Mouse (Mus musculus) myocyte (in vitro differentiated cells): ENCODE results near the gene Tbc1d8b.

Experiments
- E2F4 ChIP-seq: IDR thresholded peaks from one replicate; pipeline ENCODE4 v1.6.1; 2011; ENCODE audit warnings: mild to moderate bottlenecking, control low read depth, moderate library complexity; ENCODE audit not compliant: insufficient read depth
- MAX ChIP-seq: IDR thresholded peaks from one replicate; pipeline ENCODE4 v1.6.1; 2011; ENCODE audit warnings: low read depth, mild to moderate bottlenecking, control low read depth
- POLR2A ChIP-seq: IDR thresholded peaks from one replicate; pipeline ENCODE4 v1.6.1; 2011; ENCODE audit warnings: low read depth, mild to moderate bottlenecking, control low read depth, moderate library complexity; ENCODE audit not compliant: insufficient read length
- POLR2AphosphoS2 ChIP-seq: IDR thresholded peaks from one replicate; pipeline ENCODE4 v1.6.1; 2011; ENCODE audit warnings: low read depth, control low read depth; ENCODE audit not compliant: insufficient read length
- TCF12 ChIP-seq: IDR thresholded peaks from one replicate; pipeline ENCODE4 v1.6.1; 2011; ENCODE audit warnings: mild to moderate bottlenecking, control low read depth; ENCODE audit not compliant: poor library complexity, insufficient read depth, severe bottlenecking
- USF1 ChIP-seq: IDR thresholded peaks from one replicate; pipeline ENCODE4 v1.6.1; 2011; ENCODE audit warnings: low read depth, mild to moderate bottlenecking, control low read depth, moderate library complexity

DNA sequence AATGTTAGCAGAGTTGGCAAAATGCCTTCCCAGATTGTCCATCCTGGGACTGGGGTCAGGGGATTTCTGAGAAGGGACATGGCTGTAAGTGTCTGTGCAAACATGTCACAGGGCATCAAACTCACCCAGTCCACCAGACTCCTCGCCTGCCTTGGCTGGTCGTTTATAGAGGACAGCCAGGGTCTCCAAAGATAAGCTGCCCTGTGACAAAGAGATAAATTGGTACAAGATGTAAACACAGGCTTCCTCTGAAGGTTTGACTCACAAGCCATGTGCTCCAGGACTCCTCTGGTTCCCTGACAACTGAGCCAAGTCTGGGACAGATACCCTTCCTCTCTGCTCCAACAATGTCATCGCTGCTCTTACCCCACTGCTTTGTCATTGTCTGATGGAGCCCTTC, 96.2 kb downstream of the Tbc1d8b start:
- TF ChIP-seq POLR2A (no peak), MAX (no peak), POLR2AphosphoS2 (no peak), USF1 (no peak), TCF12 (no peak), E2F4 (no peak)
